9 mouse cellular contexts compared by ENCODE assay signal in the genomic region with DNA sequence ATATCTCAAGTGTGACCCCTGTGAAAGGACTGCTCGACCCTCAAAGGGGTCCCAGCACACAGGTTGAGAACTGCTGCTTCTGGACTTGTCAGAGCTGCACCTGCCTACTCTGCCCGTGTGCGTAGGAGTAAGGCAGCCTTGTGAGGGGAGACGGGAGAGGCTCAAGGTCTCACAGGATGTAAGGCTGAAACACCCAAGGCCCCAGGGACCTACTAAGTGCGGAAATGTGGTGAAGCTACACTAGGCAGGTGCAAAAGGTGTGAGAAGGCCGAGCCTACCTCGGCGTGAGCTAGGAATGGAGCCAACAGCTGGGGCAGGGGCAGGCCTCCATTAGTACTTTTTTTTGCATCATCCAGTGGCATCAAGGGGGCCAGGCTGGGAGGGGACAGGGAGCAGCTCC. TPM values are rescaled to one million over a fixed set of nuclear protein-coding genes. Genes with fewer than 3 reads are reported as not detected.
DNase-seq lines count a peak whose midpoint lies in the region; ATAC-seq lines count a peak whose summit lies in the region.
"Had no signal": no experiment of that assay in that cellular context is flagged by ENCODE, and none has a peak within 500 bp of the region (broad histone marks: within the 10 kb centered on the region; RNA-seq: fewer than 3 reads in every experiment).

No protein-coding gene starts in this region.

- no peaks in the 10 kb centered on the region for H3K9me3 ChIP-seq in kidney, embryonic 15.5 days (replicated peaks)
- no peaks in the 10 kb centered on the region for H3K9me3 ChIP-seq in forebrain, embryonic 11.5 days (ENCODE audit: control insufficient read depth, low read length)
- H3K9me3 ChIP-seq in liver, embryonic 11.5 days (ENCODE audit: control insufficient read depth, low read length), result no peaks in the 10 kb centered on the region

- peak overlapping the region; percentile 57 for H3K4me3 ChIP-seq in kidney, embryonic 15.5 days (replicated peaks)
- no peak overlapping the region; the same call in 1 of the 2 replicates for H3K4me3 ChIP-seq in forebrain, embryonic 11.5 days (ENCODE audit: low read depth, low read length)
- H3K4me3 ChIP-seq in liver, embryonic 11.5 days (ENCODE audit: low read depth, low read length), result peak overlapping the region; percentile 61

- WGBS in kidney, embryonic 15.5 days, result 61% methylated on average over 8 of the region's 8 CpGs
- WGBS in forebrain, embryonic 11.5 days, result 82% methylated on average over 8 of the region's 8 CpGs
- WGBS in liver, embryonic 11.5 days, result 60% methylated on average over 8 of the region's 8 CpGs

- H3K4me2 ChIP-seq in kidney, embryonic 15.5 days, result peak overlapping the region; percentile 62
- H3K4me2 ChIP-seq in forebrain, embryonic 11.5 days (ENCODE audit: low read depth, low read length, severe bottlenecking), result peak overlapping the region; percentile 67; the same call in 1 of the 2 replicates
- peak overlapping the region; percentile 85 for H3K4me2 ChIP-seq in liver, embryonic 11.5 days

- peak overlapping the region; percentile 51 for H3K9ac ChIP-seq in kidney, embryonic 15.5 days
- peak overlapping the region; percentile 37; the same call in 1 of the 2 replicates for H3K9ac ChIP-seq in forebrain, embryonic 11.5 days (ENCODE audit: low read length)
- peak overlapping the region; percentile 71 for H3K9ac ChIP-seq in liver, embryonic 11.5 days (ENCODE audit: low read depth, low read length)

- H3K36me3 ChIP-seq in kidney, embryonic 15.5 days, result peaks cover 58% of the 10 kb centered on the region
- peaks cover 4% of the 10 kb centered on the region; the same call in 1 of the 2 replicates for H3K36me3 ChIP-seq in forebrain, embryonic 11.5 days (ENCODE audit: control insufficient read depth, insufficient read depth, low read length)
- peaks cover 27% of the 10 kb centered on the region for H3K36me3 ChIP-seq in liver, embryonic 11.5 days (ENCODE audit: control insufficient read depth, insufficient read depth, low read length)

- H3K27ac ChIP-seq in kidney, embryonic 15.5 days, result peak overlapping the region; percentile 92
- H3K27ac ChIP-seq in forebrain, embryonic 11.5 days (ENCODE audit: low read depth, low read length), result no peak overlapping the region
- peak overlapping the region; percentile 91; the same call in 1 of the 2 replicates for H3K27ac ChIP-seq in liver, embryonic 11.5 days (ENCODE audit: low read depth, low read length)

- DNase-seq in kidney, postnatal 36 days, result no peak
- DNase-seq in forebrain, embryonic 11.5 days (ENCODE audit: low spot score), result no peak
- no peak for DNase-seq in liver, embryonic 11.5 days (ENCODE audit: low spot score)
- DNase-seq in spleen, adult 18-20 months, result peak; percentile 63 to 73
- no peak for DNase-seq in urinary bladder, postnatal 4 days (ENCODE audit: low spot score in 2 of 2)
- DNase-seq in frontal cortex, postnatal 10 days (ENCODE audit: low spot score in 2 of 2), result no peak

- no peak for ATAC-seq in kidney, embryonic 15.5 days (replicated peaks; ENCODE audit: low FRiP score)
- no peak for ATAC-seq in forebrain, embryonic 11.5 days (replicated peaks; ENCODE audit: low FRiP score)
- ATAC-seq in liver, embryonic 11.5 days (replicated peaks; ENCODE audit: low FRiP score), result no peak
- ATAC-seq in cerebellum, adult (ENCODE audit: insufficient number of reproducible peaks, low FRiP score, low TSS enrichment), result no peak

- H3K27me3 ChIP-seq in kidney, embryonic 15.5 days, result no peaks in the 10 kb centered on the region
- no peaks in the 10 kb centered on the region for H3K27me3 ChIP-seq in forebrain, embryonic 11.5 days (ENCODE audit: control insufficient read depth, insufficient read depth, low read length)
- H3K27me3 ChIP-seq in liver, embryonic 11.5 days (replicated peaks; ENCODE audit: control insufficient read depth, insufficient read depth, low read length), result no peaks in the 10 kb centered on the region
- H3K27me3 ChIP-seq: Patski had no signal

- peaks cover 46% of the 10 kb centered on the region for H3K4me1 ChIP-seq in kidney, embryonic 15.5 days
- H3K4me1 ChIP-seq in forebrain, embryonic 11.5 days (replicated peaks; ENCODE audit: control insufficient read depth, insufficient read depth, low read length), result peaks cover 9% of the 10 kb centered on the region; the same call in 1 of the 2 replicates
- peaks cover 57% of the 10 kb centered on the region for H3K4me1 ChIP-seq in liver, embryonic 11.5 days (replicated peaks; ENCODE audit: control insufficient read depth, insufficient read depth, low read length)

RNA-seq across cellular contexts. Expression of a gene that starts 1.2 kb away (rescaled TPM):
- 30.8 and 39.8 TPM in 2 replicates for polyA plus RNA-seq in kidney, embryonic 15.5 days (2015; fragmentation: Nextera tagmentation; extraction: Ambion mirVana)
- polyA plus RNA-seq in forebrain, embryonic 11.5 days (2014; fragmentation: Nextera tagmentation; extraction: Ambion mirVana), result 18.4 and 19.9 TPM in 2 replicates
- polyA plus RNA-seq in liver, embryonic 11.5 days (2014; fragmentation: Nextera tagmentation; extraction: Ambion mirVana), result 32.3 and 34.8 TPM in 2 replicates

RNA-seq across cellular contexts. Expression of a gene that starts 25.0 kb away (rescaled TPM):
- 47.3 and 52.4 TPM in 2 replicates for polyA plus RNA-seq in kidney, embryonic 15.5 days (2015; fragmentation: Nextera tagmentation; extraction: Ambion mirVana)
- polyA plus RNA-seq in forebrain, embryonic 11.5 days (2014; fragmentation: Nextera tagmentation; extraction: Ambion mirVana), result 37.8 and 39.9 TPM in 2 replicates
- 57.1 and 57.7 TPM in 2 replicates for polyA plus RNA-seq in liver, embryonic 11.5 days (2014; fragmentation: Nextera tagmentation; extraction: Ambion mirVana)

RNA-seq across cellular contexts. Expression of a gene that starts 26.2 kb away (rescaled TPM):
- polyA plus RNA-seq in kidney, embryonic 15.5 days (2015; fragmentation: Nextera tagmentation; extraction: Ambion mirVana), result 42.6 and 43.2 TPM in 2 replicates
- polyA plus RNA-seq in forebrain, embryonic 11.5 days (2014; fragmentation: Nextera tagmentation; extraction: Ambion mirVana), result 20.4 and 21.7 TPM in 2 replicates
- polyA plus RNA-seq in liver, embryonic 11.5 days (2014; fragmentation: Nextera tagmentation; extraction: Ambion mirVana), result 27.4 and 28.1 TPM in 2 replicates

RNA-seq across cellular contexts. Expression of a gene that starts 26.4 kb away (rescaled TPM):
- polyA plus RNA-seq in kidney, embryonic 15.5 days (2015; fragmentation: Nextera tagmentation; extraction: Ambion mirVana), result 22.2 and 30.1 TPM in 2 replicates
- polyA plus RNA-seq in forebrain, embryonic 11.5 days (2014; fragmentation: Nextera tagmentation; extraction: Ambion mirVana), result 34.1 and 37.7 TPM in 2 replicates
- polyA plus RNA-seq in liver, embryonic 11.5 days (2014; fragmentation: Nextera tagmentation; extraction: Ambion mirVana), result 22.5 and 25.0 TPM in 2 replicates

RNA-seq across cellular contexts. Expression of a gene that starts 41.9 kb away (rescaled TPM):
- 0.15 and 0.38 TPM in 2 replicates for polyA plus RNA-seq in kidney, embryonic 15.5 days (2015; fragmentation: Nextera tagmentation; extraction: Ambion mirVana)
- not detected in 2 replicates for polyA plus RNA-seq in forebrain, embryonic 11.5 days (2014; fragmentation: Nextera tagmentation; extraction: Ambion mirVana)
- polyA plus RNA-seq in liver, embryonic 11.5 days (2014; fragmentation: Nextera tagmentation; extraction: Ambion mirVana), result 0.14 TPM in 1 of 2 replicates, not detected in the other

Comparison
In these comparisons a context has a peak if more than half of its experiments do, and no peak if none do; other contexts are left out.
1. DNase-seq: peak in spleen, adult 18-20 months (2 of 2); none in kidney, postnatal 36 days (0 of 2), forebrain, embryonic 11.5 days (single experiment), liver, embryonic 11.5 days (single experiment), urinary bladder, postnatal 4 days (0 of 2) and frontal cortex, postnatal 10 days (0 of 2).
2. Peak in every context shown above with its lines, with median percentiles within 50 percentile points of each other: H3K4me2 ChIP-seq and H3K9ac ChIP-seq.